Mouse (Mus musculus) lung, postnatal 0 days (tissue): ENCODE results near the gene Bcar1. TPM values are rescaled to one million over a fixed set of nuclear protein-coding genes. Genes with fewer than 3 reads are reported as not detected.

ENCODE experiments used
- ATAC-seq: fragments of 200-750 bp; cut with Nextera tagmentation; 2 replicates; pipeline ENCODE4 v1.8.0; 2017; ENCODE audit warnings: moderate library complexity
- DNase-seq: peaks from one replicate; pipeline ENCODE4 v3.0.0-alpha.2; 2016; ENCODE audit warnings: low spot score
- H3K27ac ChIP-seq: fragments of 300-500 bp; sonication (generic); 2 replicates; pipeline ENCODE4 v1.5.1; 2014; ENCODE audit warnings: antibody characterized with exemption, mild to moderate bottlenecking, low read length, mixed read lengths
- H3K27me3 ChIP-seq: fragments of 300-500 bp; sonication (generic); replicated peaks from 2 replicates; pipeline ENCODE4 v1.6.1; 2014; ENCODE audit warnings: low read length, mixed read lengths; ENCODE audit not compliant: insufficient read depth
- H3K36me3 ChIP-seq: fragments of 300-500 bp; sonication (generic); 2 replicates; pipeline ENCODE4 v1.6.1; 2014; ENCODE audit warnings: low read length, mixed read lengths; ENCODE audit not compliant: insufficient read depth
- H3K4me1 ChIP-seq: fragments of 300-500 bp; sonication (generic); 2 replicates; pipeline ENCODE4 v1.6.1; 2014; ENCODE audit warnings: antibody characterized with exemption, low read depth, low read length, mixed read lengths; ENCODE audit not compliant: insufficient read depth
- H3K4me2 ChIP-seq: fragments of 300-500 bp; sonication (generic); replicated peaks from 2 replicates; pipeline ENCODE4 v1.6.1; 2014; ENCODE audit warnings: low read depth, mild to moderate bottlenecking, low read length, moderate library complexity, mixed read lengths
- H3K4me3 ChIP-seq: fragments of 300-500 bp; sonication (generic); 2 replicates; pipeline ENCODE4 v1.5.1; 2014; ENCODE audit warnings: low read depth, low read length
- H3K9ac ChIP-seq: fragments of 300-500 bp; sonication (generic); replicated peaks from 2 replicates; pipeline ENCODE4 v1.6.1; 2014; ENCODE audit warnings: low read depth, mild to moderate bottlenecking
- H3K9me3 ChIP-seq: fragments of 300-500 bp; sonication (generic); 2 replicates; pipeline ENCODE4 v1.6.1; 2016; ENCODE audit warnings: low read length, mixed read lengths
- CTCF ChIP-seq: IDR thresholded peaks from 2 replicates; pipeline ENCODE4 v1.5.1; 2016; ENCODE audit warnings: antibody characterized with exemption, mild to moderate bottlenecking
- EP300 ChIP-seq: IDR thresholded peaks from 2 replicates; pipeline ENCODE4 v1.6.1; 2016; ENCODE audit warnings: antibody characterized with exemption, mild to moderate bottlenecking, control low read depth
- WGBS: fragments of 180-500 bp; shearing (Covaris S2); extraction: QIAGEN DNeasy Blood & Tissue Kit; methylation state at CpG from one replicate; pipeline ENCODE4 v1.1.7; 2014; 5-methylcytosine and 5-hydroxymethylcytosine counted together
- polyA plus RNA-seq: library from polyadenylated mRNA; unstranded; fragments of >200 nt; fragmentation: Nextera tagmentation; extraction: Ambion mirVana; gene quantifications from 2 replicates; pipeline ENCODE4 v1.2.1, GENCODE M21; 2015

Gene Bcar1
- polyA plus RNA-seq, 1 experiment from 2014 or later, result 29.3 TPM

DNA sequence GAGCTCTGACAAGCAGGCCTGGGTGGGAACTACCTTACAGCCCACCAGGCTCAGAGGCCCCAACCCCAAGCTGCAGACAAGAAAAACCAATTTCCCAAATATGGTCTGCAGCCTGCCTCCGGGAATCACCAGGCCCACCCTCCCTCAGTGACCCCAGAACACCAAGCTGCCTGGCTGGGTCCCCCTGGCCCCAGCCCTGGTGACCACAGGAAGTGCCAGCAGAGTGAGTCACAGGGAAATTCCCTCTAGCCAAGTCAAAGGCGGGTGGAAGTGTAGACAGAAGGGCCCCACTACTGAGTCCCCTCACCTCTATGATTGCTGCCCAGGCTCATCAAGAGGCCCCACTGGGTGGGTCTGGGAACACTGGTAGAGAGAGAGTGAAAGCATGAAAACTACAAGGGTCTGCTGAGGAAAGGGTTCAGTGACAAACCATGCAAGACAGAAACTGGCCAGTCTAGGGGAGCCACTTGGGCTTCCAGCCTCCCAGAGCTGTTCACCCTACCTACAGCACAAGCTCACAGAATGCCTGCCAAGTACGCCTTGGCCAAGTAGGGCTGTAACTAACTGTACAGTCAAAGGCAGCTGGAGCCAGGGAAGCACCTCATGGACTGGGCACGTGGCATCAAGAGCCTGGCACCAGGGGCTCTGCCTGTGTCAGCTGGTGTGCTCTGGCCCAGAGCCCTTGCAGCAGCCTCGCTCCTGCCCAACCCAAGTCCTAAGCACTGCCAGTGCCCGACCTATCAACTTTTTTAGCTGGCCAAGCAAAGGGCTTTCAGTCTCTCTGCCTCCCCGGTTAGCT is 17.3 kb downstream of the Bcar1 start:
- H3K4me3 ChIP-seq, result no peak overlapping the region
- ATAC-seq (peak; percentile 89), DNase-seq (peak; percentile 88)
- peak overlapping the region; percentile 91 for H3K27ac ChIP-seq
- TF ChIP-seq CTCF, result no peak
- TF ChIP-seq EP300, result peak; percentile 81
- no peaks in the 10 kb centered on the region for H3K9me3 ChIP-seq
- no peak overlapping the region for H3K9ac ChIP-seq
- 26% methylated on average over 7 of the region's 7 CpGs for WGBS
- peaks cover 51% of the 10 kb centered on the region for H3K4me1 ChIP-seq
- peak overlapping the region; percentile 27; the same call in 1 of the 2 replicates for H3K4me2 ChIP-seq
- no peaks in the 10 kb centered on the region for H3K36me3 ChIP-seq
- no peaks in the 10 kb centered on the region for H3K27me3 ChIP-seq

DNA sequence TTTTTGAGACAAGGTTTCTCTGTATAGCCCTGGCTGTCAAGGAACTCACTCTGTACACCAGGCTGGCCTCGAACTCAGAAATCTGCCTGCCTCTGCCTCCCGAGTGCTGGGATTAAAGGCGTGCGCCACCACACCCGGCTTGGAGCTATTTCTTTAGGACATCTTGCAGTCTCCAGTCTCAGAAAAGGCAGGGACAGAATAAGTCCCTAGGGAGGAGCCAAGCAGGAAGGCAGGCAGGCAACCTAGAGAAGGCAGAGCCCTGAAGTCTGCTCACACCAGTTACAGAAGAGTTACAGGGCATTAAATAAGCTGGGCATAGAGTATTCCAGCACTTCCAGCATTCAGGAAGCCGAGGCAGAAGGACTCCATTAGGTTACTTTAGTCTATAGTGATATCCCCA is 18.3 kb downstream of the Bcar1 start:
- ATAC-seq (no peak), DNase-seq (no peak)
- 84% methylated on average over 6 of the region's 6 CpGs for WGBS
- Histone ChIP-seq H3K9me3 (no peaks in the 10 kb centered on the region), H3K4me1 (peaks cover 41% of the 10 kb centered on the region), H3K27me3 (no peaks in the 10 kb centered on the region), H3K36me3 (0 out of 2 replicates have a peak, but pooled peaks cover 5% of the 10 kb centered on the region), H3K27ac (no peak overlapping the region), H3K4me3 (no peak overlapping the region), H3K4me2 (no peak overlapping the region), H3K9ac (no peak overlapping the region)
- TF ChIP-seq EP300 (no peak), CTCF (no peak)

DNA sequence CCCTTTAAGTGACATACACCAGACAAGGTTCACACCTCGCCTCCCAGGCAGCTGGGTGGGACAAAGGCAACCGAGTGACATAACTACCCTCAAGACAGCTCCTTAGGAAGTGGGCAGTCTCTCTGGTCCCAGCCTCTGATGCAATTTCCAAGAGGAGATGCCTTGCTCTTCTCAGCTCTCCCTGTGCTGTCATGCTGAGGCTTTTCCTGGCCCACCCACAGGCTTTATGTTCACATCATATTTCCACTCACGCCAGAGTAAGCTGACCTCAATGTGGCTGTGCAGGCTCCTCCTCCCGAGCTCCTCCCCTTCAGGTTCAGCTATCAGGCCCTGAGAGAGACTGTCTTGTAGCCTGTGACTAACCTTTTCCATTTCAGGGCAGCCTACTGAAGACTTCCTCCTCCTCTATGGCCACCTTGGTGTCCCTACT is 23.5 kb downstream of the Bcar1 start:
- Histone ChIP-seq H3K27ac (peak overlapping the region; percentile 14; the same call in 1 of the 2 replicates), H3K4me1 (0 out of 2 replicates have a peak, but pooled peaks cover 4% of the 10 kb centered on the region), H3K27me3 (no peaks in the 10 kb centered on the region), H3K36me3 (peaks cover 9% of the 10 kb centered on the region; the same call in 1 of the 2 replicates), H3K4me3 (no peak overlapping the region), H3K9me3 (no peaks in the 10 kb centered on the region), H3K9ac (no peak overlapping the region), H3K4me2 (no peak overlapping the region)
- TF ChIP-seq EP300 (no peak), CTCF (no peak)
- peak; percentile 69 for ATAC-seq
- WGBS, result 46% methylated on average over 4 of the region's 4 CpGs
- peak; percentile 79 for DNase-seq

DNA sequence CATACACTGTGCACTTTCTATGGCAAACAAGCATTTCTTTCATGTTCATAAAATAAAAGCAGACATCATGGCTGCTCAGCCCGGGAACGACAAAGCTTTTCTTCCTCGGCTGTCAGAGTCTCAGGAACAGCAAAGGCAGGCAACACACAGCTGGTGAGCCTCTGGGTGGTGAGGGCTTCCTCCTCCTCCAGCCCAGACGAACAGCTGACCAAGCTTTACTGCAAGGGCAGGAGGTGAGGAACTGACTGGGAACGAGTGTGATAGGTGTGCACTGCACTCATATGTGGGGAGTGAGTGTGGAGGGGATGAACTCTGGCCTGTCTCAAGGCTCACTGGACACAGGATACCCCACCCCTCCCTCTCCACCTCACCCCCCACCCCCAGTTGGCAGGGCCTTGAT is 24.7 kb downstream of the Bcar1 start:
- no peak for ATAC-seq
- Histone ChIP-seq H3K27ac (no peak overlapping the region), H3K4me2 (no peak overlapping the region), H3K36me3 (peaks cover 17% of the 10 kb centered on the region; the same call in 1 of the 2 replicates), H3K9me3 (no peaks in the 10 kb centered on the region), H3K4me1 (0 out of 2 replicates have a peak, but pooled peaks cover 4% of the 10 kb centered on the region), H3K9ac (no peak overlapping the region), H3K27me3 (no peaks in the 10 kb centered on the region), H3K4me3 (no peak overlapping the region)
- 45% methylated on average over 5 of the region's 5 CpGs for WGBS
- DNase-seq, result no peak
- TF ChIP-seq EP300 (no peak), CTCF (no peak)

DNA sequence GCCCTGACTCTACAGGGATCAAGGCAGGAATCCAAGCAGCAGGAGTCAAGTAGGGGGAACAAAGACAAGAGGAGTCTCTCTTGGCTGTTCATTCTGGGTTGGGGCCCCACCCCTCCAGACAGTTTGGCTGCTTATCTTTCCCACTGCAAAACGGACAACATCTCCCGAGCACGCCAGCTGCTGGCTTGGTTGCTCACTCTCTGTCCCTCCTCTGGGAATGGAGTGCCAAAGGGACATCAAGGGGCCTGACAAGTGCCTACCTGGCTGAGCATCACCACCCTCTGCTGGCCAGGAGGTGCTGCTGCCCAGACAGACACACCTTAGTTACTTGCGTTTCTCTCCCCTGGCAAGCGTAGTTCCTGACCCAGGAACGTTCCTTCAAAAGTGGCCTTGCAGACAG is 25.7 kb downstream of the Bcar1 start:
- DNase-seq (peak; percentile 76), ATAC-seq (peak; percentile 19)
- Histone ChIP-seq H3K36me3 (peaks cover 17% of the 10 kb centered on the region; the same call in 1 of the 2 replicates), H3K4me1 (0 out of 2 replicates have a peak, but pooled peaks cover 4% of the 10 kb centered on the region), H3K4me2 (no peak overlapping the region), H3K9me3 (no peaks in the 10 kb centered on the region), H3K4me3 (no peak overlapping the region), H3K27me3 (no peaks in the 10 kb centered on the region), H3K27ac (peak overlapping the region; percentile 70), H3K9ac (no peak overlapping the region)
- WGBS, result 31% methylated on average over 6 of the region's 6 CpGs
- TF ChIP-seq CTCF (peak; percentile 70), EP300 (no peak)

DNA sequence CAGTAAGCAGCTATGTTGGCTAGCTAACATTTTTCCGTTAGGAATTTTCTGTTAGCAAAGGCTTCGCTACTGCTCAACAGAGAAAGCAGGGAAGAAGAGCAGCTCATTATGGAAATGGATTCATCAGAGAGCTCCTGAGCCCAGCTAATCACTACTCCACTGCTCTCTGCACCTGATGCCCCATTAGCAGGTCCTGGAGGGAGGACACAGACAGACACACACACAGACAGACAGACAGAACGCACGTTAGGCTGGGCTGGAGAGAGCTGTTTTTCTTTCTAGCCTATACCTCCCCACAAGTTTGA is 26.2 kb downstream of the Bcar1 start:
- DNase-seq, result no peak
- Histone ChIP-seq H3K4me2 (no peak overlapping the region), H3K9ac (no peak overlapping the region)

More for the DNA sequence above, 26.2 kb downstream of the Bcar1 start:
- Histone ChIP-seq H3K9me3 (no peaks in the 10 kb centered on the region), H3K36me3 (peaks cover 17% of the 10 kb centered on the region; the same call in 1 of the 2 replicates), H3K4me3 (no peak overlapping the region), H3K27me3 (no peaks in the 10 kb centered on the region), H3K4me1 (0 out of 2 replicates have a peak, but pooled peaks cover 4% of the 10 kb centered on the region), H3K27ac (peak overlapping the region; percentile 70)
- no peak for ATAC-seq
- TF ChIP-seq CTCF (no peak), EP300 (no peak)
- 79% methylated on average over 4 of the region's 4 CpGs for WGBS
